Mouse (Mus musculus): ENCODE measurements around the gene C3. TPM values are rescaled to one million over a fixed set of nuclear protein-coding genes. Genes with fewer than 3 reads are reported as not detected.

C3 gene
- total and polyA plus RNA-seq, 3 experiments = 91.5 to 119 (median 91.6) TPM

DNA sequence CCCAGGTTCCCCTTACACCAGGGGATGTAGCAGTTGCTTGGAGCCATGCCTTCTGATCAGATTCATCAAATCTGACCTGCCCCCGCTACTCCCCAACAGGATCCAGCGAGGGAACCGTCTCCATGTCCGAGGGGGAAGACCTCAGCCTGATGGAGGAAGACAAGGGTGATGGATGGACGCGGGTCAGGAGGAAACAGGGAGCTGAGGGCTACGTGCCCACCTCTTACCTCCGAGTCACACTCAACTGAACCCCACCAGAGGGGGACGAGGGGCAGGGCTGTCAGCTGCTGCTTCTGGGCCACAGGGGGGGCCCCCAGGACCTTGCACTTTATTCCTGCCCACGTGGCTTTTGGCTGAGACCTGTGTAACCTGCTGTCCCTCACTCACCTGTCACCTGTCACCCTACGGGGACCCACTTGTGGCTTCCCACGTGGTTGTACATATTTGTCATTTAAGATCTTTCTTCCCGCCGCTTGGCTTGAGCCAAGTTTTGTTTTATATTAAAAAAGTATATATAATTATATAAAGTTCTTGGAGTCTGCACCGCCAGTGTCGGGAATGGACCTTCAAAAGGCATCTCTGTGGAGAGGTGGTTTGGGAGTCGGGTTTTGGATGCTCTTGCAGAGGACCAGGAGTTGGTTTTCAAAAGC lies 35.1 kb upstream of the C3 start:
- Histone ChIP-seq H3K79me2 (replicated peaks; ENCODE audit: control insufficient read depth, insufficient read depth, low read length) (no peaks in the 10 kb centered on the region), H3K27me3 (ENCODE audit: control insufficient read depth, insufficient read depth, low read length) (no peaks in the 10 kb centered on the region), H3K27ac (no peak overlapping the region), H3K4me3 (no peak overlapping the region), H3K36me3 (ENCODE audit: control insufficient read depth, insufficient read depth, low read length) (peaks cover 13% of the 10 kb centered on the region), H3K4me1 (ENCODE audit: control insufficient read depth, insufficient read depth, low read length) (peaks cover 4% of the 10 kb centered on the region), H3K9ac (ENCODE audit: low read depth, low read length) (no peak overlapping the region)
- no peak for DNase-seq
- TF ChIP-seq CTCF (IDR thresholded peaks at IDR 0.05) = no peak
- no peak for TF ChIP-seq POLR2A (IDR thresholded peaks at IDR 0.05; ENCODE audit: insufficient read depth, low read depth, low read length)
- TF ChIP-seq EP300 (IDR thresholded peaks at IDR 0.05; ENCODE audit: insufficient read depth, low read depth, low read length) = no peak
- WGBS = 92% methylated on average over 17 of the region's 17 CpGs
- intact Hi-C loops (cut with DNase I) = no loop called here

DNA sequence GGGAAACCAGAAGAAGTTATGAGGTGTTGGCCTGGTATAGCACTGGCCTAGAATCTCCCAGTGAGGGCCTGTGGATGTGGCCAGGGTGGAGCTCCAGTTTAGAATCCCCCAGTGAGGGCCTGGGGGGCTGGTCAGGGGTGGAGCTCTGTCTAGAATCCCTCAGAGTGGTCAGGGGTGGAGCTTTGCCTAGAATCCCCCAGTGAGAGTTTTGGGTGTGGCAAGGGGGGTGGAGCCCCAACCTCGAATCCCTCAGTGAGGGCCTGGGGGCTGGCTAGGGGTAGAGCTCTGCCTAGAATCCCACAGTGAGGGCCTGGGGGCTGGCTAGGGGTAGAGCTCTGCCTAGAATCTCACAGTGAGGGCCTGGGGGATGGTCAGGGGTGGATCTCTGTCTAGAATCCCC lies 33.9 kb upstream of the C3 start:
- WGBS = 48% methylated on average over 1 of the region's 1 CpGs
- Histone ChIP-seq H3K27ac (no peak overlapping the region), H3K4me1 (ENCODE audit: control insufficient read depth, insufficient read depth, low read length) (peaks cover 4% of the 10 kb centered on the region), H3K27me3 (ENCODE audit: control insufficient read depth, insufficient read depth, low read length) (no peaks in the 10 kb centered on the region), H3K36me3 (ENCODE audit: control insufficient read depth, insufficient read depth, low read length) (peaks cover 13% of the 10 kb centered on the region), H3K79me2 (replicated peaks; ENCODE audit: control insufficient read depth, insufficient read depth, low read length) (no peaks in the 10 kb centered on the region), H3K9ac (ENCODE audit: low read depth, low read length) (no peak overlapping the region), H3K4me3 (no peak overlapping the region)
- DNase-seq = no peak
- no peak for TF ChIP-seq EP300 (IDR thresholded peaks at IDR 0.05; ENCODE audit: insufficient read depth, low read depth, low read length)
- TF ChIP-seq CTCF (IDR thresholded peaks at IDR 0.05) = no peak
- TF ChIP-seq POLR2A (IDR thresholded peaks at IDR 0.05; ENCODE audit: insufficient read depth, low read depth, low read length) = no peak
- intact Hi-C loops (cut with DNase I) = no loop called here

DNA sequence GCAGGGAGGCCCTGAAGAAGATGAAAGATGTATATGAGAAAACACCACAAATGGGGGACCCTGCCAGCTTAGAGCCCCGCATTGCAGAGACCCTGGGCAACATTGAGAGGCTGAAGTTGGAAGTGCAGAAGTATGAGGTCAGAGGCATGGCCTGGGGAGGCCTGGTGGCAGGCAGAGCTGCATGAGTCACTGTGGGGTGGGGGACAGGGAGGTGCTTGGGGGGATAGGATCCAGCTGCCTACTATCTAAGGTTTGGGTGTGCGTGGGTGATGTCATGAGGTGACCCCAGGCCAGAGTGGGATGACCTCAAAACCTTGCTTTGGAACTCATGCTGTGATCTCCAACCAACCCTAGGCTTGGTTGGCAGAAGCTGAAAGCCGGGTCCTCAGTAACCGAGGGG lies 33.4 kb upstream of the C3 start:
- DNase-seq = no peak
- H3K27ac ChIP-seq = no peak overlapping the region; the same call in 1 of the 2 replicates
- peaks cover 13% of the 10 kb centered on the region for H3K36me3 ChIP-seq (ENCODE audit: control insufficient read depth, insufficient read depth, low read length)
- H3K4me1 ChIP-seq (ENCODE audit: control insufficient read depth, insufficient read depth, low read length) = peaks cover 4% of the 10 kb centered on the region
- intact Hi-C loops (cut with DNase I) = no loop called here
- WGBS = 94% methylated on average over 4 of the region's 4 CpGs
- peaks cover 2% of the 10 kb centered on the region; the same call in 1 of the 2 replicates for H3K79me2 ChIP-seq (replicated peaks; ENCODE audit: control insufficient read depth, insufficient read depth, low read length)
- no peak overlapping the region for H3K4me3 ChIP-seq
- H3K9ac ChIP-seq (ENCODE audit: low read depth, low read length) = no peak overlapping the region
- H3K27me3 ChIP-seq (ENCODE audit: control insufficient read depth, insufficient read depth, low read length) = no peaks in the 10 kb centered on the region
- no peak for TF ChIP-seq CTCF (IDR thresholded peaks at IDR 0.05)
- TF ChIP-seq EP300 (IDR thresholded peaks at IDR 0.05; ENCODE audit: insufficient read depth, low read depth, low read length) = no peak
- TF ChIP-seq POLR2A (IDR thresholded peaks at IDR 0.05; ENCODE audit: insufficient read depth, low read depth, low read length) = no peak

DNA sequence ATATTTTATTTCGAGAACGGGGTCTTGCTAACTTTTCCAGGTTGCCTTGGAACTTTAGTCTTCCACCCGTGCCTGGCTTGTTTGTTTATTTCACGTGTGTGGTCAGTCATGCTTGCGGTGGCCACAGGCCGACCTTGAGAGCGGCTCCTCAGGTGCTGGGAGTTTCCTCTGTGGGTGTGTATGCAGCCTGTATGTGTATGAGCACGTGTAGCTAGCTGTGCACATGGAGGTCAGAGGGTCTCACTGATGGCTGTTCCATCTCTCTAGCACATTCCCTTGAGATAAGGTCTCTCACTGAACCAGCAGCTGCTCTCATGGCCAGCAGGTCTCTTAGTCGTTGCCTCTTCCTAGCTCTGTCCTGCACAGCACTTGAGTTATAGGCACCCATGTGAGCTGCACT lies 32.4 kb upstream of the C3 start:
- Histone ChIP-seq H3K4me3 (no peak overlapping the region), H3K27ac (peak overlapping the region; percentile 80), H3K9ac (ENCODE audit: low read depth, low read length) (no peak overlapping the region), H3K36me3 (ENCODE audit: control insufficient read depth, insufficient read depth, low read length) (peaks cover 13% of the 10 kb centered on the region), H3K27me3 (ENCODE audit: control insufficient read depth, insufficient read depth, low read length) (no peaks in the 10 kb centered on the region), H3K4me1 (ENCODE audit: control insufficient read depth, insufficient read depth, low read length) (peaks cover 4% of the 10 kb centered on the region), H3K79me2 (replicated peaks; ENCODE audit: control insufficient read depth, insufficient read depth, low read length) (peaks cover 2% of the 10 kb centered on the region; the same call in 1 of the 2 replicates)
- no peak for TF ChIP-seq CTCF (IDR thresholded peaks at IDR 0.05)
- TF ChIP-seq POLR2A (IDR thresholded peaks at IDR 0.05; ENCODE audit: insufficient read depth, low read depth, low read length) = no peak
- no peak for TF ChIP-seq EP300 (IDR thresholded peaks at IDR 0.05; ENCODE audit: insufficient read depth, low read depth, low read length)
- intact Hi-C loops (cut with DNase I) = no loop called here
- 77% methylated on average over 9 of the region's 9 CpGs for WGBS
- DNase-seq = no peak

DNA sequence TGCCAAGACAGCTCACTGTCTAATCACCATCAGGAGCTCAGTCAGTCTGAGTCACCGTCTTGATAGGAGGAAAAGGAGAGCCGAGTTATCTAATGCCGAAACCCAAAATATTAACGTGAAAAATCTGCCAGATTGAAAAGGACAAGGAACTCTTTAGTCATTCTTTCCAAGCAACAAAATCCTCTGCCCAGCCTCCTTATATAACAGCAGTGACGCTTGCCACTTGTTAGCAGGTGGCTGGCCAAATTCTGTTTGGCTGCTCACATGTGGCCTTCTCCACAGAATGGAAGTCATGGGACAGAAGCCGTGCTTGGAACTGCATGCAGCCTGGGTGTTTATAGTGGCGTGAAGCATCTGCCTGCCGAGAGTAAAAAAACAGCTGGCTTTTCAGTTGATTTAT lies 31.8 kb upstream of the C3 start:
- intact Hi-C loops (cut with DNase I) = no loop called here
- no peaks in the 10 kb centered on the region for H3K27me3 ChIP-seq (ENCODE audit: control insufficient read depth, insufficient read depth, low read length)

DNA sequence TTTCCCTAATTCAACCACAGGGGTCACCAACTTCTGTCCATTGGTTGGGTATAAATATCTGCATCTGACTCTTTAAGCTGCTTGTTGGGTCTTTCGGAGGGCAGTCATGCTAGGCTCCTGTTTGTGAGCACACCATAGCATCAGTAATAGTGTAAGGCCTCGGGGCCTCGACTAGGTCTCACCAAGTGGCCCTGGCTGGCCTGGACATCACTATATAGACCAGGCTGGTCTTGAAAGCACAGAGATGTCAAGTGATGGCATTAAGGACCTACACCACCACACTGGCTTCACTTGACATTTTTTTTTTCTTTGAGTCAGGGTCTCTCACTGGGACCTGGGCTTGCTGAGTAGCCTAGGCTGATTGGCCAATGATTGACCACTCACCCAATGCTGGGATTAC lies 30.3 kb upstream of the C3 start:
- WGBS = 95% methylated on average over 3 of the region's 3 CpGs
- peaks cover 2% of the 10 kb centered on the region; the same call in 1 of the 2 replicates for H3K79me2 ChIP-seq (replicated peaks; ENCODE audit: control insufficient read depth, insufficient read depth, low read length)
- peaks cover 4% of the 10 kb centered on the region for H3K4me1 ChIP-seq (ENCODE audit: control insufficient read depth, insufficient read depth, low read length)
- H3K4me3 ChIP-seq = no peak overlapping the region
- no peak overlapping the region for H3K27ac ChIP-seq
- H3K9ac ChIP-seq (ENCODE audit: low read depth, low read length) = no peak overlapping the region
- no peak for DNase-seq
- H3K27me3 ChIP-seq (ENCODE audit: control insufficient read depth, insufficient read depth, low read length) = no peaks in the 10 kb centered on the region
- no peak for TF ChIP-seq POLR2A (IDR thresholded peaks at IDR 0.05; ENCODE audit: insufficient read depth, low read depth, low read length)
- TF ChIP-seq EP300 (IDR thresholded peaks at IDR 0.05; ENCODE audit: insufficient read depth, low read depth, low read length) = no peak
- no peak for TF ChIP-seq CTCF (IDR thresholded peaks at IDR 0.05)
- intact Hi-C loops (cut with DNase I) = no loop called here
- peaks cover 15% of the 10 kb centered on the region for H3K36me3 ChIP-seq (ENCODE audit: control insufficient read depth, insufficient read depth, low read length)

More for the DNA sequence above, 31.8 kb upstream of the C3 start:
- peak; percentile 59 to 80 for DNase-seq
- H3K9ac ChIP-seq (ENCODE audit: low read depth, low read length) = no peak overlapping the region; the same call in 1 of the 2 replicates
- H3K4me3 ChIP-seq = no peak overlapping the region
- H3K27ac ChIP-seq = peak overlapping the region; percentile 80
- peaks cover 4% of the 10 kb centered on the region for H3K4me1 ChIP-seq (ENCODE audit: control insufficient read depth, insufficient read depth, low read length)
- WGBS = 45% methylated on average over 8 of the region's 8 CpGs
- TF ChIP-seq EP300 (IDR thresholded peaks at IDR 0.05; ENCODE audit: insufficient read depth, low read depth, low read length) (peak; percentile 96), CTCF (IDR thresholded peaks at IDR 0.05) (no peak), POLR2A (IDR thresholded peaks at IDR 0.05; ENCODE audit: insufficient read depth, low read depth, low read length) (0 out of 2 replicates have a peak, but pooled peaks have one; percentile 21)
- H3K36me3 ChIP-seq (ENCODE audit: control insufficient read depth, insufficient read depth, low read length) = peaks cover 13% of the 10 kb centered on the region
- peaks cover 2% of the 10 kb centered on the region; the same call in 1 of the 2 replicates for H3K79me2 ChIP-seq (replicated peaks; ENCODE audit: control insufficient read depth, insufficient read depth, low read length)

Measured in heart, adult 2 months (tissue).